In the genomic region with DNA sequence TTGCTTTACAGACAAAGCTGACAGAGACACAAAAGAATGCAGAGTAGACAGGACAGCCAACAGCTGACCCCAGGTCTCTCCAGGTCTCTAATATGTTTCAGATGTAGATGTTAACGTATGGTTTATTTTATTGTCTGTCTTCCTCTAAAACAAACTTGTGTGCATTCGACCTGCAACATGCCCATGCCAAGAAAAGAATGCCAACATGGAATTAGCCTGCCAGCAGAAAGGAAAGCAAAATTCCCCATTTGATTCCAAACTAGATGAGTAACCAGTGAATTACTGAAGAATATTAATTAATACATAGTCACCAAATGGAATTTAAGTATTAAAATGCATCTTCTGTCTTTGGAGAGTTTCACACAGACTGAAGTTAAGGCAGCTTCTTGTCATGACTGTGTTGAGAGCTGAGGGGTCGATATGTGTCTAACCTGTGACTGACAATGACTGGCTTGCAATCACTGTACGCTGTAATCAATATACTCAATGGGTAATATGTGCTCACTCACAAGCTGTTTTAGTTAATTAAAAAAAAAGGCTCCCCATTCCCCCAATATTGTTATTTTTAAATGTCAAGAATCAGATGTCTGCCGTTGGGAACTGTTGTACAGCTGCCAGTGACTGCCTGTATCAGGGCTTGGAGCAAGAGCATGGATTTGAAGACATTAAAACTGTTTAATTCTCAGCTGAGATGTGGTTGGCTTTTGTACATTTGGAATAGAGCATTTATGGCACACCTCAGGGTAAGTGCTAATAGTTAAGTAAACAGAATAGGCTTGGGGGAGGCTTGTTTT, we compare ENCODE assay signal across 11 mouse cellular contexts.
DNase-seq lines count a peak whose midpoint lies in the region; ATAC-seq and TF ChIP-seq lines count a peak whose summit lies in the region.
"Had no signal": no experiment of that assay in that cellular context is flagged by ENCODE, and none has a peak within 500 bp of the region (broad histone marks: within the 10 kb centered on the region; RNA-seq: fewer than 3 reads in every experiment).

No protein-coding gene starts in this region.

- H3K9ac ChIP-seq in limb, embryonic 13.5 days = no peak overlapping the region
- H3K9ac ChIP-seq in midbrain, postnatal 0 days (replicated peaks; ENCODE audit: low read length, poor library complexity, severe bottlenecking) = no peak overlapping the region
- H3K9ac ChIP-seq: liver, embryonic 12.5 days had no signal

- no peaks in the 10 kb centered on the region for H3K9me3 ChIP-seq in heart, embryonic 10.5 days
- no peaks in the 10 kb centered on the region for H3K9me3 ChIP-seq in limb, embryonic 13.5 days
- no peaks in the 10 kb centered on the region for H3K9me3 ChIP-seq in limb, embryonic 10.5 days (replicated peaks)
- H3K9me3 ChIP-seq in midbrain, postnatal 0 days (ENCODE audit: low read length) = no peaks in the 10 kb centered on the region

- DNase-seq in heart, embryonic 10.5 days (ENCODE audit: low spot score) = peak; percentile 6
- no peak for DNase-seq in heart, adult 18-20 months
- DNase-seq in limb, embryonic 10.5 days (ENCODE audit: low spot score) = no peak
- DNase-seq in cerebellum, postnatal 14 days = peak; percentile 44 to 58
- no peak for DNase-seq in midbrain, postnatal 0 days (ENCODE audit: low spot score)
- no peak for DNase-seq in lung, postnatal 4 days
- DNase-seq: heart, postnatal 10 days; kidney, adult 11 months had no signal

- WGBS in heart, embryonic 10.5 days = 71% methylated on average over 5 of the region's 5 CpGs
- WGBS in limb, embryonic 13.5 days = 51% methylated on average over 5 of the region's 5 CpGs
- 73% methylated on average over 5 of the region's 5 CpGs for WGBS in limb, embryonic 10.5 days
- 66% methylated on average over 5 of the region's 5 CpGs for WGBS in midbrain, postnatal 0 days

- H3K4me3 ChIP-seq in heart, embryonic 10.5 days = no peak overlapping the region
- no peak overlapping the region for H3K4me3 ChIP-seq in limb, embryonic 13.5 days
- H3K4me3 ChIP-seq in limb, embryonic 10.5 days = no peak overlapping the region
- H3K4me3 ChIP-seq in midbrain, postnatal 0 days (ENCODE audit: low read depth, low read length) = peak overlapping the region; percentile 29; the same call in 1 of the 2 replicates
- H3K4me3 ChIP-seq: liver, embryonic 12.5 days had no signal

- peaks cover 6% of the 10 kb centered on the region; the same call in 1 of the 2 replicates for H3K27me3 ChIP-seq in heart, embryonic 10.5 days (ENCODE audit: insufficient read depth, poor library complexity, severe bottlenecking)
- 0 out of 2 replicates have a peak, but pooled peaks cover 3% of the 10 kb centered on the region for H3K27me3 ChIP-seq in limb, embryonic 13.5 days
- H3K27me3 ChIP-seq in limb, embryonic 10.5 days (ENCODE audit: low read depth, poor library complexity, severe bottlenecking) = no peaks in the 10 kb centered on the region
- H3K27me3 ChIP-seq in midbrain, postnatal 0 days (ENCODE audit: insufficient read depth, low read length) = no peaks in the 10 kb centered on the region
- H3K27me3 ChIP-seq: liver, embryonic 12.5 days had no signal

- no peak overlapping the region for H3K27ac ChIP-seq in heart, embryonic 10.5 days
- no peak overlapping the region for H3K27ac ChIP-seq in limb, embryonic 13.5 days
- no peak overlapping the region for H3K27ac ChIP-seq in limb, embryonic 10.5 days
- 0 out of 2 replicates have a peak overlapping the region, but pooled peaks have one; percentile 44 for H3K27ac ChIP-seq in midbrain, postnatal 0 days (ENCODE audit: low read depth, low read length)
- H3K27ac ChIP-seq: liver, embryonic 12.5 days had no signal

- ATAC-seq in limb, embryonic 13.5 days (ENCODE audit: low FRiP score, low read depth) = no peak
- no peak for ATAC-seq in midbrain, postnatal 0 days (ENCODE audit: low FRiP score)
- ATAC-seq: CD4-positive, CD25-positive, alpha-beta regulatory T cell, adult 4 months; liver, embryonic 12.5 days had no signal

- no peaks in the 10 kb centered on the region for H3K36me3 ChIP-seq in heart, embryonic 10.5 days
- H3K36me3 ChIP-seq in limb, embryonic 13.5 days = no peaks in the 10 kb centered on the region
- H3K36me3 ChIP-seq in limb, embryonic 10.5 days = no peaks in the 10 kb centered on the region
- peaks cover 5% of the 10 kb centered on the region for H3K36me3 ChIP-seq in midbrain, postnatal 0 days (ENCODE audit: insufficient read depth, low read length)
- H3K36me3 ChIP-seq: liver, embryonic 12.5 days had no signal

- H3K4me1 ChIP-seq in heart, embryonic 10.5 days = no peaks in the 10 kb centered on the region
- peaks cover 7% of the 10 kb centered on the region for H3K4me1 ChIP-seq in limb, embryonic 13.5 days
- no peaks in the 10 kb centered on the region for H3K4me1 ChIP-seq in limb, embryonic 10.5 days
- H3K4me1 ChIP-seq in midbrain, postnatal 0 days (ENCODE audit: insufficient read depth, low read length) = no peaks in the 10 kb centered on the region; the same call in 1 of the 2 replicates
- H3K4me1 ChIP-seq: liver, embryonic 12.5 days had no signal

- no peak for TF ChIP-seq CTCF in midbrain, postnatal 0 days (IDR thresholded peaks at IDR 0.05)

- H3K4me2 ChIP-seq in limb, embryonic 13.5 days (replicated peaks) = peak overlapping the region; percentile 45; the same call in 1 of the 2 replicates
- H3K4me2 ChIP-seq in midbrain, postnatal 0 days (ENCODE audit: low read depth, low read length, poor library complexity, severe bottlenecking) = peak overlapping the region; percentile 32
- H3K4me2 ChIP-seq: liver, embryonic 12.5 days had no signal

Comparison
In these comparisons a context has a peak if more than half of its experiments do, and no peak if none do; other contexts are left out.
1. DNase-seq: peak in heart, embryonic 10.5 days (single experiment) and cerebellum, postnatal 14 days (2 of 2); none in heart, adult 18-20 months (0 of 2), limb, embryonic 10.5 days (single experiment), midbrain, postnatal 0 days (single experiment) and lung, postnatal 4 days (0 of 2).